26 mouse cellular contexts compared by ENCODE assay signal in the genomic region with DNA sequence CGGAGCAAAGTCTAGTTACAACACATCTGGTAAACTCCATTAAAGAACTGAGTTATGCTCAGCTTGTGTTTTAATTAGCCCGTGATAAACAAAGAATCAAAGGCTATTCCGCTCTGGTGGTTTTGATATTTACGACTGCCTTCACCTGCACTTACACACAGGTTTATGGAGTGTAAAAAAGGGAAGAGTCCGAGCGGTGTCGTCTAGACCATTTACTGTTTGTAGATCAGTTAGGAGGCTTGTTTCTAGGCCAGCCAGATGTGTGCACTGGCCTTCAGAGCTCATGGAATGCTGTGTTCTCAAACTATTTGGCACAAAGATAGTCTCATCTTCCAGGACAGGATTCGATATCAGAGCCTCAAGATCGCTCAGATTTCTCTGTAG.
"Had no signal": no experiment of that assay in that cellular context is flagged by ENCODE, and none has a peak within 500 bp of the region (broad histone marks: within the 10 kb centered on the region; RNA-seq: fewer than 3 reads in every experiment).

No protein-coding gene starts in this region.

- ATAC-seq: forebrain, postnatal 0 days; hindbrain, embryonic 16.5 days; inflammation-experienced regulatory T-cells, adult 6 months; intestine, embryonic 15.5 days; intestine, postnatal 0 days; liver, embryonic 12.5 days had no signal

- H3K27ac ChIP-seq: gastrocnemius, adult 2 months; heart, embryonic 10.5 days; hindbrain, embryonic 10.5 days; hindbrain, embryonic 12.5 days; hindbrain, embryonic 14.5 days; intestine, embryonic 15.5 days; limb, embryonic 13.5 days; limb, embryonic 15.5 days; liver, embryonic 12.5 days; liver, embryonic 14.5 days had no signal

- DNase-seq: forebrain, postnatal 0 days; gastrocnemius, adult 2 months; gastrocnemius, postnatal 10 days; gastrocnemius, postnatal 25 days; heart, adult 18-20 months; heart, postnatal 10 days; heart, postnatal 4 days; kidney, adult 9 months; kidney, postnatal 14 days; kidney, postnatal 36 days; layer of hippocampus, adult 9-11 months; layer of hippocampus, postnatal 36 days; left cerebral cortex, postnatal 4 days had no signal

- H3K4me1 ChIP-seq: intestine, embryonic 15.5 days; limb, embryonic 15.5 days; liver, embryonic 12.5 days had no signal

- H3K4me2 ChIP-seq: heart, embryonic 12.5 days; hindbrain, embryonic 12.5 days; hindbrain, embryonic 14.5 days; intestine, embryonic 15.5 days; limb, embryonic 13.5 days; limb, embryonic 15.5 days; liver, embryonic 12.5 days had no signal

- H3K36me3 ChIP-seq: heart, embryonic 10.5 days; heart, embryonic 12.5 days; hindbrain, embryonic 10.5 days; hindbrain, embryonic 12.5 days; intestine, embryonic 15.5 days; limb, embryonic 13.5 days; limb, embryonic 15.5 days; liver, embryonic 12.5 days had no signal

- H3K4me3 ChIP-seq: gastrocnemius, adult 2 months; heart, embryonic 10.5 days; heart, embryonic 12.5 days; hindbrain, embryonic 10.5 days; hindbrain, embryonic 12.5 days; intestine, embryonic 15.5 days; limb, embryonic 13.5 days; limb, embryonic 15.5 days; liver, embryonic 12.5 days had no signal

- H3K9ac ChIP-seq: forebrain, postnatal 0 days; heart, embryonic 12.5 days; hindbrain, embryonic 12.5 days; hindbrain, embryonic 14.5 days; intestine, embryonic 15.5 days; limb, embryonic 13.5 days; limb, embryonic 15.5 days; liver, embryonic 12.5 days; liver, embryonic 14.5 days had no signal

- H3K9me3 ChIP-seq: heart, embryonic 10.5 days; hindbrain, embryonic 10.5 days; hindbrain, embryonic 12.5 days; intestine, embryonic 15.5 days; limb, embryonic 13.5 days; limb, embryonic 15.5 days; liver, embryonic 12.5 days had no signal

- H3K27me3 ChIP-seq: heart, embryonic 12.5 days; intestine, embryonic 15.5 days; limb, embryonic 15.5 days; liver, embryonic 12.5 days had no signal
